Mouse (Mus musculus) cerebellum, adult 11 months (tissue): Measurements from ENCODE around the gene Hrh1.

Source experiments
- DNase-seq: peaks from one replicate; pipeline ENCODE4 v3.0.0; 2022

Gene Hrh1

DNA sequence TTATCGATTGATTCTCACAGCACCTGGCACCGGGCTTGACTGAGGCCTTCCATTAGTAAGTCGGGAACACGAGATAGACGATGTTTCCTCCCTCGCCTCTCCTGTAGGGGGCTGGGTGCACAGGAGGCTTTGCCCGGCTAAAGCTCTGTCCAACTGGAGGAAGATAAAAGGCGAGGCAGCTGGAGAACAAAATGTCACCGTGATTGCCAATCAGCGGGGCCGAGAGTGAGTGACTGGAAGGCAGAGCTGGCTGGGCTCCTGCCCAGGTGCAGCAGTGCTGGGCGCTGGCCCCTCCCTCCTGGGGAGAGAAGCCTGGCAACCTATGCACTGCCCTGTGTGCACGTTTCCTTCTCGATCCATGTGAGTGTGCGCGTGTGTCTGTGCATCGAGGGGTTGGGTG lies 10.5 kb downstream of the Hrh1 start:
- no peak for DNase-seq

DNA sequence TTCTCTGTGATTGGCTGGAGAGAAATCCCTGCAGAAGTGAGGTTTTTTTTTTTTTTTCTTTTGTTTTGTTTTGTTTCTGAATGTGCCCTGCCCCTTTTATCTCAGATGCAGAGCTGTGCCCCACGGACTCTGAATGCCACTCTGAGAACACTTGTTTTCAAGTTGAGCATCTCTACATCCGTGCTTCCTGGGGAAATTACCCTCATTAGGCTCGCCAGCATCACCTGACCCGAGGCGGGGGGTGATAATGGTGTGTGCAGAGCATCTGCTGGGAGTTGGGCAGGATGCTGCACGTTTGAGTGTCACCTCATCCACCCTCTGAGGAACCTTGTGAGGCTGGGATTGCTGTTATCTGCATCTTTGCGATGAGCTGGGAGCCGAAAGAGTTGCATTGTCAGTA lies 14.2 kb downstream of the Hrh1 start:
- no peak for DNase-seq

DNA sequence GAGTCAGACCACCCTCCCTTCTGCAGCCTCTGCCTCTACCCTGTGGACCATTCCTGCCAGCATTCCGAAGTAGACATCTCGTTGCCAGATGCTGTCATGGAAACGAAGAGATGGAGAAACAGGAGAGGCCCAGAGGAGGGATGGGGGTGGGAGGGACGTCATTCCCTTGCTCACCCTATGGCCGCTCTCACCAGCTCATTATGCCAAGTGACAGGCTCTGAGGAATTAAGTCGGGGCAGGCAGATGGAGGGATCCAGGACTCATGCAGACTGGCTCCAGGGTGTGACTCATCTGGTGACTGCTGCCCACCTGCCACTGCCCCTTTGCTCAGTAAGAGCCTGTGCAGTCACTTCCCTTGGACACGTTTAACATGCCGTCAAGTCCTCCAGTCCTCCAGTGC lies 16.8 kb downstream of the Hrh1 start:
- no peak for DNase-seq

DNA sequence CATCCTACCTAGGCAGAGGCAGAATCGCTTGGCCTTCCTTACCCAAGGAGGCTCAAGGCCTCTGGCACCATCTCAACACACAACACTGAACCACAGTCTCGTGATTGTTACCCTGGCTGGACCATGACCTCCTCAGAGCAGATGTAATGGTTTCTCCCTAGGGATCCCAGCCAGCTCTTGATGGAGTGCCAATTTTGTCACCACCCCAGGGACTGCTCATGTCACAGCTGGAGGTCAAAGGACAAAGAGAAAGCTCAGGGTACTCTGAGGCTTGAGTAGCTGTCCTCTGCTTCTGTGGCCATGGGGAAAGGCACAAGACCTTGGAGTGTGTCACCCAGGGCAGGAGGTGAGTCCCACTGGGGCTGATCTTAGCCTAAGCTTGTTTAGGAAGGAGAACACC lies 20.3 kb downstream of the Hrh1 start:
- DNase-seq, result no peak

DNA sequence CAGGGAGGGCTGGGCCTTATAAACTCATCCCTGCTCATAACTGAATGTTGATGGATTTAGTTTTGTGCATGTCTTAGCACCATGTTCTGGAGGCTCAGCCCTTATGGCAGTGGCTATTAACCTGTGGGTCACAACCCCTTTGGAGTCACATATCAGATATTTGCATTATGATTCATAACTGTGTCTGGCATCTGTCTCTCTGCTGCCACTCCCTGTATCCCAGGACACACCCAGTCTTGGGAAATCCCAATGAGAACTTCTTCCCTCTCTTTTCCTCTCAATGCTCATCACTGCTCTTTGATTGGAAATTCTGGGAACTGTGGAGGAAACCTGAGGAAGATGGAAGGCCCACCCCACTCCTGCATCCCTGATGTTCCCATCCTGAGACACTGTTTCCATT lies 23.3 kb downstream of the Hrh1 start:
- no peak for DNase-seq

DNA sequence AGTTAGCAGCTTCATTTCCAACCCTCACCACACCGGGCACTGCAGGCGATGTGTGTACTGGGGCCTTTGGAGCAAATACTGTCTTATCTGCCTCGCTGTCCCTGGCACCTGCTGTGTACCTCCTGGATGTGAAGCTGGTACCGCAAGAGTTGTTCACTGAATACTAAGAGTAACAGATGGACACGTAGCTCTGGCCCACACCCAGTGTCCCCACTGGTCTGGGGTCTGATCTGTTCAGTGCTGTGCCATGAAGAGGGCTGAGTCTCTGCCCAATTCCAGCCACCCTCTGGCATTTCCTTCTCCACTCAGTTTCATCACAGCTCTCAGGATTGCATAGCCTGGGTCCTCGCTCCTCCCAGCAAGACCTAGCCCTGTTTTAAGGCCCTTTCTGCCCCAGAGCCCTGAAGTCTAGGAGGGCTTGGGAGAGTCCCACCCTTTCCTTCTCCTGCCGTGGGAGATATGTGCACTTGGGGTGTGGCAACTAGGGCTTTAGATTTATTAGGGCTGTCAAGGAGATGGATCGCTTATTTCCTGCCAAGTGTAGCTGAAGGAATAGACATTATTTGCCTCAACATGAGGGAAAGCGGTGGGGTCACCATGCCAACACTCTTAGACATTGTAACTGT lies 25.4 kb downstream of the Hrh1 start:
- no peak for DNase-seq

DNA sequence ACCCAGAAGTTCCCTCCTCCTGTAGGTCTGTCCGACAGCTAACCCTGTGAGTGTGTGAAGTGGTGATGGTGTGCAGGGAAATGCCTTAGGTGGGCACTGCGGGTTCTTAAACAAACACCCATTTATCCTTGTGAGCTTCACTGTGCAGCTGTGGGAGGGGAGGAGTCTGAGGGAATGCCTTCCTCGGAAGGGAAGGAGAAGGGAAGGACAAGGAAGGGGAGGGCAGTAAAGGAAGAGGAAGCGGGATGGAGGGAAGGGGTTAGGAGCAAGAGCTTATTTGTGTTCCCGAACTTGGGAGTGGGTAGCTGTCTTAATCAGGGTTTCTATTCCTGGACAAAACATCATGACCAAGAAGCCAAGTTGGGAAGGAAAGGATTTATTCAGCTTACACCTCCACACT lies 27.6 kb downstream of the Hrh1 start:
- DNase-seq, result no peak

DNA sequence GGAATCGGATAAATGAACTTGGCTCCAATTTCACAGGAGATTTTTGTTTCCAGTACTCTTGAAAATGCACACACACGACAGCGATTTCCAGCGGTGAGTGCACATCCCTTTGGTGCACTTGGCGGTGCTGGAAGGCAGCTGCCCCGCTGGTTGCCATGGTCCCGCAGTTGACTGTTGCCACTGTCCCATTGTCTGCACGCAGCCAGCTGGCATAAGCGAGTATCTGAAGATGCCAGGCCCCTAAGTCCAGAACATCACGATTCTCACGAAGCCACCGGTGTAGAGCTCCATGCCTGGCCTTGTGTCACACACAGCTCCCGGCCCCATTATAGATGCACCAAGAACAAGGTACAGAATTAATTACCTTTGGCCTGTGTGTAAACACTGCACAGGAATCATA lies 29.9 kb downstream of the Hrh1 start:
- DNase-seq, result no peak

DNA sequence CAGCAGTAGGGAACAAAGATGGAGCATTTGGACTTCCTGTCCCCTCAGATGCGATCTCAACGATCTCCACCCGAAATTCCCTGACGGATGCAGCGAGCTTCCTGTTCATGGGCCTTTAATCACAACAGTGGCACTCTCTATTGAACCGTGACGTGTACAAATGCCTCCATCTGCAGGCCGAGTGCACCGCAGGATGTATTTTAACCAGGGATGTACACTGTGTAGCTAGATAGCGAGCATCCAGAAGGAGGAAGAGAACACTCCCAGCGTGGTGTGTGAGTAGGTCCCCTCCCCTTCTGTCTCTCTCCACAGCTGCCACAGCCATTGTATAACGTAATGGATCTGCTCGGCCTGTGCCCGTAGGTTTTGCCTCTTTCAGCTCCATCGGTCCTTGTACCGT lies 31.1 kb downstream of the Hrh1 start:
- no peak for DNase-seq

DNA sequence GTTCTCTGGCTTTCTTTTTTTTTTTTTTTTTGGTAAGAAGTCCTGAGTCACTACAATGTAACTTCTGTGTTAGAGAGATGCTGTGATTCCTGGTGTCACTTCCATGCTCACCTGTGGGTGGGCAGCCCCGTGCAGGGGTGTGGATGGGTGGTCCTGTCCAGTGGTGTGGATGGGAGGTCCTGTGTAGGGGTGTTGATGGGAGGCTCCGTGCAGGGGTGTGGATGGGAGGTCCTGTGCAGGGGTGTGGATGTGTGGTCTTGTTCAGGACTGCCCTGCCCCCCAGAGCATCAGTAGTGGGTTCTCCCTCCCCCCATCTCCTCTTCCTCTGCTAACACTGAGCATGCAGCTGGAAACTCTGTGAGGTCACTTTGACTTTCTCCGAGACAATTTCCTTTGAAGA lies 34.9 kb downstream of the Hrh1 start:
- DNase-seq, result no peak

DNA sequence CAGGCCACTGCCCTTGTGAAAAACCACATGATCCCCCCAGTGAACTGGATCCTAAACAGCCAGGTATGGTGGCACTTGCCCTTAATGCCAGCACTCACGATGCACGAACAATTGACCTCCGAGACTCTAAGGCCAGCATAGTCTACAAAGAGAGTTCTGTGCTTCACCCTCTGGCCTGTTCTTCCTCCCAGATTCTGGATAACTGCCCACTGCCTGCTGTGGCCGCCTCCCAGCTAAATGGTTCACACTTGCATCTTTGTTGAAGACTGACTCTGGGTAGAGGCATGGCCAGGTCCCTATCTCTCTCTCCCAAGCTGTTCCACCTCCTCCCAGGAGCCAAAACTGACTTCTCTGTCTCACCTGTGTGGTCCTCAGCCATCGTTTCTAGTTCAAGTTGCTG lies 36.8 kb downstream of the Hrh1 start:
- no peak for DNase-seq

DNA sequence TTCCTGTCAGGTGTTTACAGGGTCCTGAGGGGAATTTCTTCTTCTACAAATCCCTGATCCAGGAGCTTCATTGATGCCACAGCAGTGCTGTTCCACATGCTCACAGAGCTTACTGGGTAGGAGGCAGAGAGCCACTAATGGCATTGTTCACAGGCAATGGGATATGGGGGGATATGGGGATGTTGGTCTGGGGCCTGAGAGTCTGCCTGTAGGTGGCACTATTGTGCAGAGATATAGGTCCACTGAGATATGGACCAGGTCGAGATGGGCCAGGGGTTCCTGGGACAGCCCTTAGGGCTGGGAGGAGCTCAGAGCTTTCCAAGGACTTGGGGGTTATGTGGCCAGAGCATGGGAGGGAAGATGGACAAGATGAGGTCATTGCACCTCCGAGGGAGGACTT lies 42.6 kb downstream of the Hrh1 start:
- no peak for DNase-seq

DNA sequence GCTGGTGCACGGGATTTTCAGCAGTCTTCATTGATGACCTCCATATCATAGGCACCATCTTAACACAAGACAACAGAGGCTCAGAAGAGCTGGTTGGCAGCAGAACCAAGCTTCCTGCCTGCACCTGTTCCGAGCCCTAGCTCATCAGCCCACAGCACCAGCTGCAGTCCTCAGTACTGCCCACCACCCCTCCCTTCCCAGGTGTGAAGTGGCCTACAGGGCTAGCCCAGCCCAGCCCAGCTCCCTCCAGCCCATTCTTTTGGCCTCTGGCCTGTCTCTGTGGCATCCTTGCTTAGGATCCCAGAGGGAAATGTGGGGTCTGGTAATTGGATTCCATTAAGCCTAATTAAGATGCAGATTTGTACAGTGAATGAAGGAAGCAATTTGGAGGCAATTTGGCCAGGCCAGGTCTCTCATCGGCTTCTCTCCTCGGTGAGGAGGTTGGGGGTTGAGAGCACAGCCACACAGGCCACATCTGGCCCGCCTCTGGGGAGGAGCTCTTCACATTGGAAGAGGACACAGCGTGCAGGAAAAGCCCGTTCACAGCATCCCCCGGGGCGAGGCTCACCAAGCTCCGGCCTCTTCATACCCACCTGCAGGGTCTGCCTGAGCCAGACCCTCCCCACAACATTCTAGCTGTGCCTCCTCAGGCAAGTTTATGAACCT lies 43.2 kb downstream of the Hrh1 start:
- no peak for DNase-seq

DNA sequence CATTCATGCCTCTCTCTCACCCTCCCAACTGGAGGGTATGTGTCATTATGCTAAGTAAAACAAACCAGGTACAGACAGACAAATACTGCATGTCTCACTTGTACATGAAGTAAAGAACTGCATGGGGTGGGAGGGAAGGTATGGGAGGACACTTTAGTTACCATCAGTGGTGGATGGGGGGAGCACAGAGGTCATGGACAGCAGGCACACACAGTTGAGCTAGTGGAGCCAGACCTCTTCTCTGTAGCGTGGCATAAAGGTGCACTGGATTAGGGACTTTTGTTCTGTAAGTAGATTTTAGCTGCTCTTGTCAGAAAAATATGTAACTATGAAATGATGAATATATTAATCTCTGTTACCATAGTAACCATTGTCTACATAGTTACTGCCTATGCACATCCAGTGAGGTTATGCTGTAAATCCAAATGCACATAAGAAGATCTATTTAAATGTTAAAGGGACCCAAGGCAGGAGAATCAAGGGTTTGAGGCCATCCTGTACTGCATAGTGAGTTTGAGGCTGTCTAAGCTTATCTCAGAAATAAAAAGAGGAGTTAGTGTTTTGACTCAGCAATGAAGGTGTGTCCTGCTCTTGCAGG lies 46.6 kb downstream of the Hrh1 start:
- DNase-seq, result no peak

DNA sequence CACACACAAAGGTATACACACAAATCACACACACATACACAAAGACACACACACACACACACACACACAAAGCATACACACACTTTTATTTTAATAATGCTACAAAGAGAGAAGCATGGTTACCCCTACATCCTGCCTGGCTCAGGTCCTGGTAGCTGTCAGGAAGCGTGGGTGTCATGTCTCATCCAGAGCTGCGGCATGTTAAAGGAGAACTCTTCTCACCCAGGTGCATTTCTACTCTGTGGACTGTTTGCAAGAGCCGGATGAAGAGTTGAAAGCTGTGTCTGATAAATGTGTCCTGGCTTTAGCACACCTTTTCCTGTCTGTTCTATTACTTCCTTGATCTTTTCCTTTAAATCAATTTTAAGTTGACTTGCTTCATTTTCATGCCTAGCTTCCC lies 47.2 kb downstream of the Hrh1 start:
- DNase-seq, result no peak

DNA sequence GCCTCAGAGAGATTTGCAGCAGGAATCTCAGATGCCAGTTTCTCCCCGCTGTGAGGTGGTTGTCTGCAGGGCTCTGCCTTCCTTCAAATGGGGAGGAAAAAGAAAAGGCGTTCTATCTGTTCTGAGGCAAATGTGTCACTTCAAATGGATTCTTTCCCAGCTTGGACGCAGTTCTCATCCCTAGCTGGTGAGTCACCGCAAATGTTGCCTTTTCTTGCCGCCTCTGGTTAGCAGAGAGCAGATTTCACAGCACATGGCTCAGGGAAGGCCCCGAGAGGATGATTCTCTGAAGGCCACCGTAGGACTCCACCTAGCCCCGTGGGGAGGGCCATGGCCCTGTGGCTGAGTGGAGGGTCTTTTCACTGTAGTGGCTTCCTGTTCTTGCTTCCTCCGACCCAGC lies 51.2 kb downstream of the Hrh1 start:
- no peak for DNase-seq

DNA sequence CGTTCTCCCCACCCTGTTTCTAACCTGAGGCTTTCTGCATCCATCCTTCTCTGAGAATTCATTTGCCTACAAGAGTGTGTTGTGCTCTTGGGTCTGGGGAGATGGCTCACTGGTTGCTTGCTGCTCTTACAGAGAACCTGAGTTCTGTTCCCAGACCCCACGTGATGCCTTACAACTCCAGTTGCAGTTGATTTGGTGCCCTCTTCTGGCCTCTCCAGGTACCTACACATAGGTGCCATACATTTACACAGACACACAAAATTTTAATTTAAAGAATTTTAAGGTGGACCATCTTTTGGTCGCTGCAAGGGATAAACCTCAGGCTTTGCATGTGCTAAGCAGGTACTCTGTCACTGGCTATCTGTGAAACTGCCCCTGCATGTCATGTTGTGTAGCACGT lies 57.5 kb downstream of the Hrh1 start:
- no peak for DNase-seq

DNA sequence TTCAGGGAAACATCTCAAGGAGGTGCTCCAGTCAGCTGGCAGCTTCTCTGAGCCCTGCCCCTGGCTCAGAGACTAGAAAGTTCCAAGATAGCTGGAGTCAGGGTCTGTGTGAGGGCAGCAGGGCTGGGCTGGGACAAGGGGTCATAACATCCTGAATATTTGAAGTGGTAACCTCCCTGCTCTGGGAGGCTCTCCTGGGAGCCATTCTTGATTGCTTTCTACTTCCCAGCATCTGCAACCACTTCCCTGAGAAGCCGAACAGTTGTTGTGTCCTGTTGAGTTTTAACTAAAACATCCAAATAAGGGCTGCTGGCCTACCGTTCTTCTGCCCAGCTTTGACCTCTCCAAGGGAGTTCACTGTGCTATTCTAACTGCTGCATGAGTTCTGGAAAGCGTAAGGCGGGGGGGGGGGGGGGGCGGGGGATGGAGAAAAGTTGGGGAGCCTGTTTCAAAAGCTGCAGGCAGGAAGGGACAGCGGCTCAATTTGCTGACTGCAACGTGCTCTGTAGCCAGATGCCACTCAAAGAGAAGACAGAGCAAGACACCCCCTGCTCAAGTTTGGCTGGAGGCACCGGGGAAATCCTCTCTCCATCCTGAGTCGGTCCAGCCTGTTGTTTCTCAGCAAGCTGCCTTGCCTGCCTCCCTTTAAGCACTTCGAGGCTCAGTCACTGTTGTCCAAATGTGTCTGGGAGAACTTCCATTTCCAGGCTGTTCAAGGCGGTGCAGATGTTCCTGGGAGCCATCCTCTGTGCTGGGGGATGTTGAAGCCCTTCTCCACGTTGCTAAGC lies 58.7 kb downstream of the Hrh1 start:
- no peak for DNase-seq

DNA sequence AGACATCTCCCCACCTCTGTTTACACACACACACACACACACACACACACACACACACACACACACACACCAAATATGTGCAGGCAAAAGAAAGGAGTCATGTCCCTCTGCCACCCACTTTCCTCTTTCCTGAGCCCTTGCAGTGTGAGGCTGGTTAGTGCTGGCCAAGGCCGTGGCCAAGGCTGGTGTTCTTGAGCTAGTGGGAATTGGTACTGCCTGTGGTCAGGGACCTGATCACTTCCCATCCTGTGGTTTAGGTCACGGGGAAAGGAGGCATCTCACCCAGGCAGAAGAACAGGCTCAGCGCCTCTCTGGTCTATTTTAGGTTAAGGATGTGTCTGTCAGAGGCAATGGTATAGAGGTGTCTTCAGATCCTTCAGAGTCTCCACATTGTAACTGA lies 59.6 kb downstream of the Hrh1 start:
- DNase-seq, result no peak

DNA sequence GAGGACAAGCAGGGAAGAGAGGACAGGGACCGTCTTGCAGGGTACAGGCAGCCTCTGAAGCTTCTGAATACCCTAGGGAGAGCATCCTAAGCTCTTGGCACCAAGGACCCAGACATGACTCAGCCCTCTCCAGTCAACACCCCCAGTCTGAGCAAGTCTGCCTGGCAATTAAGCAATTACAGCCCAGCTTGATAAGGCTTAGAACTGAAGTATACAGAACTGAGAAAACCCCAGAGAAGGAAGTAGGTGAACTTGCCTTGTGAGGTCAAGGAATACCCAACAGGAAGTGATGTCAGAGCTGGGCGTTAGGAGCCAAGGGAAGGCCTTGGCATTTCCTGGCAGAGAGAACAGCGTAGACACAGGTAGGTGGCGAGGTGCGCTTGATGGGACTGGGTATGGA lies 60.5 kb downstream of the Hrh1 start:
- DNase-seq, result no peak

DNA sequence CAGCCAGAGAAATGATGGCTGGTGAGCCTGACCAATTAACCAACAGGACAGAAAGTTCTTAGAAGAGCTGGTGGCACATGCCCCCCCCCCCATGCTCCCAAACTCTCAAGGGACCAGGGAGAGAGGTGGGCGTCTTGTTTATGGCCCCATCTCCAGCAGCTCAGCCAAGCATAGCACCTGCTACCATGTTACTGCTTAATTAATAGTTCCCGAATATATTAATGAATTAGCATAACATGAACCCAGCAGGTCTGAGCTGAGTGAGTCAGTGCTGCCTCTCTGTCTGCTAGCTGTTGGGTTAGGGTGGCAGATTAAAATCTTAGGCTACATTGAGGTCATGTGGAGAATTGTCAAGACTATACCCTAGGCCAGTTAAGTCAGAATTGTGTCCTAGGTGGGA lies 62.2 kb downstream of the Hrh1 start:
- no peak for DNase-seq

DNA sequence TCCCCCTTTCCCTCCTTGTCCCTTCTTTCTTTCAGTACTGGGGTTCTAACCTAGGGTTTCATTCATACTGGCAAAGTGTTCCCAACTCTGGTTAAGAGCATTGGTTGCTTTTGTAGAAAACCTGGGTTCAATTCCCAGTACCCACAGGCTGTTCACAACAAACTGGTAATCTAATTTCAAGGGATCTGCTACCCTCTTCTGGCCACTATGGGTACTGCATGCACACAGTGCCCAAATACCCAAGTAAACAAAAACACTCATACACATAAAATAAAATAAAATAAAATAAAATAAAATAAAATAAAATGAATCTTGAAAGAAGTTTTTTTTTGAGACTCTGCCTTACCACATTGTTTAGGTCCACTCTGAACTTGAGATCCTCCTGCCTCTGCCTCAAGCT lies 63.8 kb downstream of the Hrh1 start:
- no peak for DNase-seq

DNA sequence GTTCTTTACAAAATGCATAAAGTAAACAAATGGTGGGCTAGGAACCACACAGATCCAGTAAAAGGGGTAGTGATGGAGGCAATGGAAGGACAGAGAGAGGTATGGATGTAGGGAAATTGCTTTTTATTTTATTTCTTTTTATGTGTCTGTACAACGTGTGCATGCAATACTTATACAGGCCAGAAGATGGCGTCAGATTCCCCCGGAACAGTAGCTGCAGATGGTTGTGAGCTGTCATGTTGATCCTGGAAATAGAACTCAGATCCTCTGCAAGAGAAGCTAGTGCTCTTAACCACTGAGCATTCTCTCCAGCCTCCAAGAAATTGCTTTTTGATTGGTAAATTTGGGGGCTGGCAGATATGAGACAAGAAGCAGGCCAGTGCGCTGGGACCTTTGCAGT lies 65.0 kb downstream of the Hrh1 start:
- no peak for DNase-seq

DNA sequence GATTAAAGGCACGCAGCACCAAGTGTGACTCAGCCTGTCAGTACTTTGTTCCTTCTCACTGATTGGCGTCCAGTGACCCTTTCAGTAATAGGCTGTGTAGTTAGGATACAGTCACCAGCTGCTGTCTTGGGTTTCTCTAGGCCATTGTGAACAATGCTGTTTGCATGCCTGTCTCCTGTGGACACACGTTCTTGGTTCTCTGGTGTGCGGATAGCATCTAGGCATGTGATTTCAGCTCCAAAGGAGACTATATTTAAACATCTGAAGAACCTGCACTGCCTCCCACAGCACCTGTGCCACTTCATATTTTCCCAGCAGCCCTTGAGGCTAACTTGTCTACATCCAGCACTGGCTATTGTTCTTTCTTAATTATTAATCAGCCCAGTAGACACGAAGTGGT lies 75.8 kb downstream of the Hrh1 start:
- no peak for DNase-seq
